Mouse (Mus musculus) forebrain, embryonic 14.5 days (tissue): ENCODE data around the gene Col23a1. TPM values are rescaled to one million over a fixed set of nuclear protein-coding genes. Genes with fewer than 3 reads are reported as not detected.
"Not testable (repeated sequence)": the region's sequence is repeated elsewhere in the genome, so short reads cannot be mapped to it uniquely, and the experiment has no call there.

Experiments used
- ATAC-seq: fragments of 200-750 bp; cut with Nextera tagmentation; 2 replicates; pipeline ENCODE4 v1.8.0; 2017; ENCODE audit warnings: mild to moderate bottlenecking, moderate library complexity
- DNase-seq: peaks from one replicate; pipeline ENCODE4 v3.0.0-alpha.2; 2015; ENCODE audit warnings: low spot score
- H3K27ac ChIP-seq: fragments of 300-500 bp; sonication (generic); 2 replicates; pipeline ENCODE4 v1.5.1; 2014; ENCODE audit warnings: low read depth, mild to moderate bottlenecking, control low read depth, low read length, moderate library complexity
- H3K27me3 ChIP-seq: fragments of 300-500 bp; sonication (generic); replicated peaks from 2 replicates; pipeline ENCODE4 v1.6.1; 2014; ENCODE audit warnings: low read length, control low read depth, mixed read lengths; ENCODE audit not compliant: control insufficient read depth, insufficient read depth
- H3K36me3 ChIP-seq: fragments of 300-500 bp; sonication (generic); 2 replicates; pipeline ENCODE4 v1.6.1; 2014; ENCODE audit warnings: low read length, control low read depth; ENCODE audit not compliant: control insufficient read depth, insufficient read depth
- H3K4me1 ChIP-seq: fragments of 300-500 bp; sonication (generic); 2 replicates; pipeline ENCODE4 v1.6.1; 2014; ENCODE audit warnings: antibody characterized with exemption, low read length, control low read depth; ENCODE audit not compliant: control insufficient read depth, insufficient read depth
- H3K4me2 ChIP-seq: fragments of 300-500 bp; sonication (generic); 2 replicates; pipeline ENCODE4 v1.6.1; 2014; ENCODE audit warnings: mild to moderate bottlenecking, control low read depth, low read length
- H3K4me3 ChIP-seq: fragments of 300-500 bp; sonication (generic); 2 replicates; pipeline ENCODE4 v1.5.1; 2014; ENCODE audit warnings: low read depth, low read length, control low read depth
- H3K9ac ChIP-seq: fragments of 300-500 bp; sonication (generic); 2 replicates; pipeline ENCODE4 v1.6.1; 2014; ENCODE audit warnings: mild to moderate bottlenecking, low read length, control low read depth, moderate library complexity
- H3K9me3 ChIP-seq: fragments of 300-500 bp; sonication (generic); replicated peaks from 2 replicates; pipeline ENCODE4 v1.6.1; 2016; ENCODE audit warnings: low read length, control low read depth, mixed read lengths; ENCODE audit not compliant: control insufficient read depth
- WGBS: fragments of 180-500 bp; shearing (Covaris S2); extraction: QIAGEN DNeasy Blood & Tissue Kit; methylation state at CpG from one replicate; pipeline ENCODE4 v1.1.7; 2014; 5-methylcytosine and 5-hydroxymethylcytosine counted together
- polyA plus RNA-seq: library from polyadenylated mRNA; unstranded; fragments of >200 nt; fragmentation: Nextera tagmentation; extraction: Ambion mirVana; gene quantifications from 2 replicates; pipeline ENCODE4 v1.2.1, GENCODE M21; 2014

Gene Col23a1
- polyA plus RNA-seq, 1 experiment from 2014 or later = 2.5 TPM

DNA sequence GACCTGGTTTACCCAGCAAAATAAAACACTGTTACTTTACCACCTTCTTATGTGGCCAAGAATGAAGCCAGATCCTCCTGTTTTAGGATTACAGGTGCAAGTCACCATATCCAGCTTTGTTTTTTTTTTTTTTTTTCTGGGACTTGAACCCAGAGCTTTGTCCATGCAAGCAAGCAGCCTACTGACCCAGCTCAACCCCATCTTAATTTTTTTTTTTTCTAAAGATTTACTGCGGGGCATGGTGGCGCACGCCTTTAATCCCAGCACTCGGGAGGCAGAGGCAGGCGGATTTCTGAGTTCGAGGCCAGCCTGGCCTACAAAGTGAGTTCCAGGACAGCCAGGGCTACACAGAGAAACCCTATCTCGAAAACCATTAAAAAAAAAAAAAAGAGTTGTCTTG, 326.4 kb downstream of the Col23a1 start:
- DNase-seq, H3K36me3 ChIP-seq, H3K9me3 ChIP-seq, H3K27ac ChIP-seq, H3K4me3 ChIP-seq, H3K27me3 ChIP-seq, ATAC-seq: not testable (repeated sequence)
- H3K4me1 ChIP-seq = peaks cover 13% of the 10 kb centered on the region
- peak overlapping the region; percentile 49; the same call in 1 of the 2 replicates for H3K4me2 ChIP-seq
- WGBS = 89% methylated on average over 7 of the region's 7 CpGs
- peak overlapping the region; percentile 52; the same call in 1 of the 2 replicates for H3K9ac ChIP-seq

DNA sequence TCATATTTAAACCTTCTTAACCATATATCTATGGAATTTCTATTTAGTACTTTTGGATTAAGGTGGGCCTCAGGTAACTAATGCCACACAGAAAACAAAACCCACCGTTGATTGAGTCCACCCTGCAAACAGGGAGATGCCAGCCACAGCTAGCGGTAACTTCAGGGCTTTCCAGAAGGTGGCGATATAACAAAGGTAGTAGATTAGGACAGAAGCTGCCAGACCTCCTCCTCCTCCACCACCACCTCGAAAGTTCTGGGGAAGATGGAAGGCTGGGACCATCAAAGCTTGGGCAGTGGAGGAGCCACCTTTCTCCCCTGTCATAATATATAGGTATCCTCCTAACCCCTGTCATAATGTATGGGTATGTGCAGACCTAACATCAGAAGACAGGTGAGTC, 328.0 kb downstream of the Col23a1 start:
- H3K9me3 ChIP-seq = no peaks in the 10 kb centered on the region
- peak; percentile 79 for DNase-seq
- peaks cover 13% of the 10 kb centered on the region for H3K4me1 ChIP-seq
- H3K4me2 ChIP-seq = no peak overlapping the region
- no peaks in the 10 kb centered on the region for H3K27me3 ChIP-seq
- no peak overlapping the region for H3K4me3 ChIP-seq
- H3K27ac ChIP-seq = no peak overlapping the region
- peaks cover 17% of the 10 kb centered on the region for H3K36me3 ChIP-seq
- H3K9ac ChIP-seq = no peak overlapping the region
- 2% methylated on average over 4 of the region's 4 CpGs for WGBS
- no peak for ATAC-seq

DNA sequence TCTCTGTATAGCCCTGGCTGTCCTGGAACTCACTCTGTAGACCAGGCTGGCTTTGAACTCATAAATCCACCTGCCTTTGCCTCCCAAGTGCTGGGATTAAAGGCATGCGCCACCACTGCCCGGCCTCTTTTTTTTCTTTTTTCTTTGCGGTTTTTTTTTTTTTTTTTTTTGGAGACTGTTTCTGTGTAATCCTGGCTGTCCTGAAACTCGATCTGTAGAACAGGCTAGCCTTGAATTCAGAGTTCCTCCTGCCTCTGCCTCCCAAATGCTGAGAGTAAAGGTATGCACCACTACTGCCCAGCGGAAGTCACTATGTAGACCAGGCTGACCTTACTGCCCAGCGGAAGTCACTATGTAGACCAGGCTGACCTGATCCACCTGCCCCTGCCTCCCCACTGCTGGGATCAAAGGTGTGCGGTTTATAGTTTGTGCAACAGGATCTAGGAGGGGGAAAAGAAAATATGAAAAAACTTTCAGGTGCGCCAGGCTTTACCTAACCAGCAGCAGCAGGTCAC, 329.2 kb downstream of the Col23a1 start:
- H3K27me3 ChIP-seq = no peaks in the 10 kb centered on the region
- ATAC-seq = peak; percentile 60
- no peak for DNase-seq
- H3K9me3 ChIP-seq = no peaks in the 10 kb centered on the region
- H3K36me3 ChIP-seq = peaks cover 30% of the 10 kb centered on the region
- H3K27ac ChIP-seq = no peak overlapping the region
- H3K4me3 ChIP-seq = peak overlapping the region; percentile 74
- peaks cover 13% of the 10 kb centered on the region for H3K4me1 ChIP-seq
- 60% methylated on average over 8 of the region's 8 CpGs for WGBS
- H3K4me2 ChIP-seq = peak overlapping the region; percentile 64
- peak overlapping the region; percentile 40; the same call in 1 of the 2 replicates for H3K9ac ChIP-seq

DNA sequence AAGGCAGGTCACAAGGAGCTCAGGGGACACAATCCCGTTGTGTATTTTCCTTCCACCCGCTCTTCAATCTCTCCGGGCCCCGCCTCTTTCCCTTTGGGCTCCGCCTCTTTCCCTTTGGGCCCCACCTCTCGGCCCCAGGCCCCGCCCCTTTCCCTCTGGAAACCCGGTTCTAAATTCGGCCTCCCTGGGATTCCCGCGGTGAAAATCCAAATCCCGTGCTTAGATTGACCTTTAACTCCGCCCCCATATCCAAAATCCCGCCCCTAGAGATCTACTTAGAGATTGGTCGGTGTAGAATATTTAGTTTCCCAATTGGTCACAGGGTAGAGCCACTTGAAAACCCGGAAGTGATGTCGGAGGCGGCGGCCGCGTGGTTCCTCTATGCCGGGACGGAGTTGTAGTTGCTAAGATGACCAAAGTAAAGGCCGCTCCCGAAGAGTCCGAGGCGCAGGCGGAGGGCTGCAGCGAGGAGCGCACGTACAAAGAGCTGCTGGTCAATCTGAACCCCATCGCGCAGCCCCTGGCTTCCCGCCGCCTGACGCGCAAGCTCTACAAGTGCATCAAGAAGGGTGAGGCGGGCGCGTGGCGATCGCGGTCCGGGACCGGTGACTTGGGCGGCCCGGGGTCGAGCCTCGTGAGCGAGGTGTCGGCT, 329.8 kb downstream of the Col23a1 start, which contains the start of gene Nhp2:
TSS of gene Nhp2 (plus strand) at position 327 of the 652 bp plus-strand sequence.
- DNase-seq = peak; percentile 99
- Histone ChIP-seq H3K27ac (no peak within 1 kb of the TSS), H3K4me2 (peak within 1 kb of the TSS; percentile 64), H3K36me3 (peaks cover 35% of the 10 kb centered on the region), H3K4me1 (peaks cover 13% of the 10 kb centered on the region), H3K27me3 (no peaks in the 10 kb centered on the region), H3K9ac (peak within 1 kb of the TSS; percentile 77), H3K4me3 (peak within 1 kb of the TSS; percentile 74), H3K9me3 (no peaks in the 10 kb centered on the region)
- peak; percentile 96 for ATAC-seq
- under 1% methylated on average over 51 of the region's 51 CpGs for WGBS

DNA sequence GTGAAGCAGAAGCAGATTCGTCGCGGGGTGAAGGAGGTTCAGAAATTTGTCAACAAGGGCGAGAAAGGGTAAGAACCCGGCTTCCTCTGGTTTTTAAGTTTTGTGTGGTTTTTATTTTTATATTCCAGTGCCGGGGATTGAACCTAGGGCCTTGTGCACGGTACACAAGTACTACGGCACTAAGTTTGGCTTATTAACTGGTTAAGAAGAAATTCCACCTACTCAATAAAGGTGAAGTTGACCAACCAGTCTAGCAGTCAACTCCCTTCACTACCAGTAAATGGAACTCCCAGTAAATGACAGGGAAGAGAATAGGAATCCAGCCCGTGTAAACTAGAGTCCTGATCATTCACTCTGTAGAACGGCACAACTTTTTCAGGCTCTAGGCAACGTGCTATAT, 330.4 kb downstream of the Col23a1 start:
- peaks cover 41% of the 10 kb centered on the region for H3K36me3 ChIP-seq
- peaks cover 13% of the 10 kb centered on the region for H3K4me1 ChIP-seq
- ATAC-seq (no peak), DNase-seq (no peak)
- peak overlapping the region; percentile 74 for H3K4me3 ChIP-seq
- H3K9ac ChIP-seq = peak overlapping the region; percentile 77
- H3K27me3 ChIP-seq = no peaks in the 10 kb centered on the region
- H3K27ac ChIP-seq = no peak overlapping the region
- no peaks in the 10 kb centered on the region for H3K9me3 ChIP-seq
- peak overlapping the region; percentile 64 for H3K4me2 ChIP-seq
- 1% methylated on average over 11 of the region's 11 CpGs for WGBS

DNA sequence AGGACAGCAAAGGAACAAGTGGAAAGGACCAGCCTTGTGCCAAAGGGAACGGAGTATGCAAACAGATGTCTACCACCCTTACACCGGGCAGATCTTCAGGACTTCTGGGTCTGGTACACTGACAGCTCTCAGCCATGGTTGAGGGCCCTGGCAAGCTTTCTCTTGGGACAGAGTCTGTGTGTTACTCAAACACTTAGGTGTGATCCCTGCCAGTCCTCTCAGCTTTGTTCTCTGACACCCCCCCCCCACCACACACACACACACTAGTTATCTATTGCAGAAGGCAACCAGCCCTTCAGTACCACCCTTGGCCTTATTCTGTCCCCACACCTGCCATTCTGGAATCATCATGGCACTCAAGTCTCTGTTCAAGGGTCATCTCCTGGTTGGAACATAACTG, 332.1 kb downstream of the Col23a1 start:
- Histone ChIP-seq H3K27ac (no peak overlapping the region), H3K4me2 (no peak overlapping the region), H3K9ac (no peak overlapping the region), H3K4me1 (peaks cover 7% of the 10 kb centered on the region), H3K4me3 (no peak overlapping the region), H3K9me3 (no peaks in the 10 kb centered on the region), H3K27me3 (no peaks in the 10 kb centered on the region), H3K36me3 (peaks cover 57% of the 10 kb centered on the region)
- WGBS = 91% methylated on average over 2 of the region's 2 CpGs
- DNase-seq (no peak), ATAC-seq (no peak)

DNA sequence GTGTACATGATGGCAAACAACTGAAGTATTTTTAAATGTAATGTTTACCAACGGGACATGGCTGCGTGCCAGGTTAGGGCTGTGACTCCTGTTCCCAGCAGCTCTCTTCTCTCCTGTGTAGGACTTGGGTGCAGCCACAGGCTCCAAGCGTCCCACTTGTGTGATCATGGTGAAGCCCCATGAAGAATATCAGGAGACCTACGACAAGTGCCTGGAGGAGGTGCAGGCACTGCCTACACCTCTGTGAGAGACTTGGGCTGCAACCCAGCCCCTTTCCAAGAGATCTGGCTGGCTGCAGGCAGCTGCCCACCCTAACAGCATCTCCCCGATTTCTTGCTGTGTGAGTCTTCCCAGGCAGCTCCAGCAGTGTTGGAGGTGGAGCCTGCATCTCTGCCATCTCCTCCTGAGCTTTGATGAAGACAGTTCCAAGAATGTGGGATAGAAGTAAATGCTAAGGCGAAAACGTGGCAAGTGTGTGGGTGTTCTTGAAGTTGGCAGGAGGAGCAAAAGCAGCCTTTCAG, 333.3 kb downstream of the Col23a1 start:
- Histone ChIP-seq H3K36me3 (peaks cover 70% of the 10 kb centered on the region), H3K27me3 (no peaks in the 10 kb centered on the region), H3K4me1 (peaks cover 7% of the 10 kb centered on the region), H3K4me3 (no peak overlapping the region), H3K9me3 (no peaks in the 10 kb centered on the region), H3K27ac (no peak overlapping the region), H3K9ac (no peak overlapping the region), H3K4me2 (no peak overlapping the region)
- 92% methylated on average over 7 of the region's 7 CpGs for WGBS
- ATAC-seq (no peak), DNase-seq (no peak)

DNA sequence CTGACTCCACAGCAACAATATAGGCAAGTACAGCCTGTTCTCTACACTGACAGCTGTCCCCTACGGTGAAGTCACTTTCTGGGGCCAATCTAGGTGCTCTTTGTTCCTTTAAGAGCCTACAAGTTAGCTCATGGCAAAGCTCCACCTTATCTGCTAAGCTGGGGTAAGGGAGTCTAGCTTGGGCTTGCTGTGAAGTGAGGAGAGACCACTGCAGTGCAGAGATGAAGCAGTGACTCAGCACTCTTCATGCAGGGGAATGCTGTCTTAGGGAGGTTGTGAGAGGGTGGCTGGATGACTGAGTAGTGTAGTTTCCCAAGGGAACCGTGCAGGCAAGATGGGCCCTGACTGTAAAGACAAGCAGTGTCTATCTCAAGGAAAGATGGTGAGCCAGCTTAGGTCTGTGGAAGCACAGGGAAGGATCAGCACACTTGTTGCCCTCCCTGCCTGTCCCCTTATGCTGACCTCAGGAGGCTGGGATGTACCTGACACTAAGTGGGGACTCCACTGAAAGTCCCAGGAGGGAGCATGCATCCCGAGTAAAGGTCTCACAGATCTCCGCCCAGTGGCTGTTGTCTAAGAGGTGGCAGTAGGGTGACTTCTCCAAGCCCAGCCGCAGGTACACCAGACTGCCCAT, 335.6 kb downstream of the Col23a1 start:
- ATAC-seq (no peak), DNase-seq (no peak)
- H3K4me1 ChIP-seq = peaks cover 4% of the 10 kb centered on the region
- H3K27ac ChIP-seq = no peak overlapping the region
- no peaks in the 10 kb centered on the region for H3K9me3 ChIP-seq
- no peak overlapping the region for H3K9ac ChIP-seq
- no peaks in the 10 kb centered on the region for H3K27me3 ChIP-seq
- H3K36me3 ChIP-seq = peaks cover 82% of the 10 kb centered on the region
- no peak overlapping the region for H3K4me2 ChIP-seq
- no peak overlapping the region for H3K4me3 ChIP-seq
- 87% methylated on average over 5 of the region's 5 CpGs for WGBS

DNA sequence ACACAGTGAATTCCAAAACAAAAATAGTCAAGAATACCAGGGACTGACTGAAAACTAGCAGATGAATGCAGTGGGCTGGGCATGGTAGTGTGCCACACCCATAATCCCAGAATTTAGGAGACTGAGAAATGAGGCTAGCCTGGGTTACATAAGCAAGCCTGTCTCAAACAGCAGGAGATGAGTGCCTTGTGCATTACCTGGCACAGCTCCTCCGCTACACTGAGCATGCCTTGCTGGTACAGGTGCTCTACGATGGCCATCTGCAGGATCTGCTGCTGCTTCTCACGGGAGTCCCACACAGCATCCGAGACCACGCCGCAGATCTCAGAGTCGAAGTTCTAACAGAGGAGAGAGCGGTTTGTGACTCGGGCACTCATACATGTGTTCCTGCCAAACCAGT, 337.7 kb downstream of the Col23a1 start:
- Histone ChIP-seq H3K27me3 (no peaks in the 10 kb centered on the region), H3K9ac (no peak overlapping the region), H3K4me3 (no peak overlapping the region), H3K36me3 (peaks cover 80% of the 10 kb centered on the region), H3K4me2 (no peak overlapping the region), H3K9me3 (no peaks in the 10 kb centered on the region), H3K27ac (no peak overlapping the region), H3K4me1 (no peaks in the 10 kb centered on the region)
- WGBS = 92% methylated on average over 9 of the region's 9 CpGs
- ATAC-seq (no peak), DNase-seq (no peak)
